Mouse (Mus musculus): Measurements from ENCODE around the gene Rbbp5. TPM values are rescaled to one million over a fixed set of nuclear protein-coding genes. Genes with fewer than 3 reads are reported as not detected.

Gene Rbbp5
- polyA plus RNA-seq, 1 experiment from 2014 or later, result 63.4 TPM

DNA sequence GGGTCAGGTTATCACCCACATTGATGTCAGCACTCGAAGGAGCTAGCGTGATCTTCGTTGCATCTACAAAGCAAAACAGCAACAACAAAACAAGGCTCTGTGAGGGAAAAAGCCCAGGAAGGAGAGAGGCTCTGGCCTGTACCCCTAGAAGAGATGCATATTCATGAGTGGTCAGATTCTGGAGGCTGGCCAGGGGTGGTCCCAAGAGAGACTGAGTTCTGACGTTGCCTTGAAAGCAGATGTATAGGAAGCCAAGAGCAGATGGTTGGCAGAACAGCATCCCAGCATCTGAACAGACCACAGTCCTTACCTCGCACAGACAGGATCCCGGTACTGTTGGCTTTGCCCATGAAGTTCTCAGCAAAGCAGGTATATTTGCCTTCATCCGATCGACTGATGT lies 45.9 kb downstream of the Rbbp5 start:
- no peak for ATAC-seq (ENCODE audit: insufficient number of reproducible peaks, insufficient read depth, low FRiP score, low TSS enrichment, low read depth)
- Histone ChIP-seq H3K27me3 (peaks cover 8% of the 10 kb centered on the region), H3K4me2 (no peak overlapping the region), H3K9me3 (no peaks in the 10 kb centered on the region), H3K27ac (no peak overlapping the region), H3K36me3 (no peaks in the 10 kb centered on the region), H3K4me3 (replicated peaks) (no peak overlapping the region), H3K9ac (replicated peaks) (no peak overlapping the region), H3K4me1 (replicated peaks) (peaks cover 20% of the 10 kb centered on the region)
- WGBS, result 81% methylated on average over 8 of the region's 8 CpGs

DNA sequence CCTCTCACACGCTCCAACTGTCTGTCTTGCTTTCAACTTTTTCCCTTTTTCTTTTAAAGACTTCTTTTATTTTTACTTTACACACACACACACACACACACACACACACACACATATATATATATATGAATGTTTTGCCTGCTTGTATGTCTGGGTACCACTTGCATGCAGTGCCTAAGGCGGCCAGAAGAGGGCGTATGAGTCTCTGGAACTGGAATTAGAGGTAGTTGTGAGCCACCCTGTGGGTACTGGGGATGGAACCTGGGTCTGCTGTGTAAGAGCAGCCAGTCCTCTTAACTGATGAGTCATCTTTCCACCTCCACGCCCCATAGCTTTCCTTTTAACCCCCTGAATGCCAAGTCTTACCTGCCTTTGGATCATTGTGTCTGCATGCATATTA lies 46.8 kb downstream of the Rbbp5 start:
- Histone ChIP-seq H3K27me3 (peaks cover 8% of the 10 kb centered on the region), H3K4me2 (no peak overlapping the region), H3K4me3 (replicated peaks) (no peak overlapping the region), H3K36me3 (no peaks in the 10 kb centered on the region), H3K9me3 (no peaks in the 10 kb centered on the region), H3K4me1 (replicated peaks) (peaks cover 20% of the 10 kb centered on the region), H3K9ac (replicated peaks) (no peak overlapping the region), H3K27ac (no peak overlapping the region)
- WGBS, result 31% methylated on average over 4 of the region's 4 CpGs
- no peak for ATAC-seq (ENCODE audit: insufficient number of reproducible peaks, insufficient read depth, low FRiP score, low TSS enrichment, low read depth)

DNA sequence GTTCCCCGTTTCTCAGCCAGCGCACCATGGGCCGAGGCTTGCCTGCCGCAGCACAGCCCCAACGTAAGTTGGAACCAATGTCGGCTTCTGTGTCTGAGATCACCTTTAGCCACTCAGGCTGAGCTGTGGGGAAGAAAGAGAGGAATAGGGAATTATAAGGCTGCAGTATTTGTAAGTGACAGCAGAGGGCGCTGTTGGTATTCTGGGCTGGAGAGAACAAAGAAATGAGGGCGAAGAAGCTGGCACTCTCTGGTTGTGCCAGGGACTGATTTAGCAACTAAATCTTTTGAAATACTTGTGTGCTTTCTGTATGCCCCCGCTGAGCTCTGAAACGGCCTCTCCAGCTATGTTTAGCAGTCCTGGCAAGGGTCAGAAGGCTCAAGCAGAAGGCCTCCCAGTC lies 48.7 kb downstream of the Rbbp5 start:
- Histone ChIP-seq H3K27ac (no peak overlapping the region), H3K9me3 (no peaks in the 10 kb centered on the region), H3K4me2 (no peak overlapping the region), H3K4me1 (replicated peaks) (peaks cover 29% of the 10 kb centered on the region), H3K9ac (replicated peaks) (peak overlapping the region; percentile 42; the same call in 1 of the 2 replicates), H3K27me3 (peaks cover 11% of the 10 kb centered on the region), H3K36me3 (no peaks in the 10 kb centered on the region), H3K4me3 (replicated peaks) (no peak overlapping the region)
- 7% methylated on average over 10 of the region's 10 CpGs for WGBS
- peak; percentile 52; the same call in 1 of the 2 replicates for ATAC-seq (ENCODE audit: insufficient number of reproducible peaks, insufficient read depth, low FRiP score, low TSS enrichment, low read depth)

DNA sequence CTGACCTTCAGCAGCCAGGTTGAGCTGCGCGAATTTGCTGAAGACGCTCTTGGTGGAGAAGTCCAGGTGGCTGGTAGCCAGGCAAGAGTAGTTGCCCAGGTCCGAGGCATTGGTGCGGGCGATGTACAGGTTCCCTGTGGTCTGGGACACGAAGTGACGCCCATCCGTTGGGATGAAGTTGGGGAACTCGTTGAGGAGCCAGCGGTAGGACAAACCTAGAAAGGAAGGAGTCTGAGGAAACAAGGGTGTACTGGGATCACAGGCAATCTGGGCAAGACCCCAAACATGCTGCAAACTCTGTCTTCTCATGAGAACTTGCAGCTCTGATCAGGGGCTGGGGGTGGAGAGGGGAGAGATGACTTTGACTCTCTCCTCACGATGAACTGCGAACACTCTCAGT lies 50.9 kb downstream of the Rbbp5 start:
- no peak for ATAC-seq (ENCODE audit: insufficient number of reproducible peaks, insufficient read depth, low FRiP score, low TSS enrichment, low read depth)
- no peaks in the 10 kb centered on the region for H3K36me3 ChIP-seq
- H3K9me3 ChIP-seq, result no peaks in the 10 kb centered on the region
- no peak overlapping the region for H3K27ac ChIP-seq
- H3K4me2 ChIP-seq, result no peak overlapping the region
- H3K4me3 ChIP-seq (replicated peaks), result no peak overlapping the region
- H3K9ac ChIP-seq (replicated peaks), result no peak overlapping the region
- WGBS, result 92% methylated on average over 13 of the region's 13 CpGs
- H3K4me1 ChIP-seq (replicated peaks), result peaks cover 39% of the 10 kb centered on the region
- H3K27me3 ChIP-seq, result peaks cover 24% of the 10 kb centered on the region

DNA sequence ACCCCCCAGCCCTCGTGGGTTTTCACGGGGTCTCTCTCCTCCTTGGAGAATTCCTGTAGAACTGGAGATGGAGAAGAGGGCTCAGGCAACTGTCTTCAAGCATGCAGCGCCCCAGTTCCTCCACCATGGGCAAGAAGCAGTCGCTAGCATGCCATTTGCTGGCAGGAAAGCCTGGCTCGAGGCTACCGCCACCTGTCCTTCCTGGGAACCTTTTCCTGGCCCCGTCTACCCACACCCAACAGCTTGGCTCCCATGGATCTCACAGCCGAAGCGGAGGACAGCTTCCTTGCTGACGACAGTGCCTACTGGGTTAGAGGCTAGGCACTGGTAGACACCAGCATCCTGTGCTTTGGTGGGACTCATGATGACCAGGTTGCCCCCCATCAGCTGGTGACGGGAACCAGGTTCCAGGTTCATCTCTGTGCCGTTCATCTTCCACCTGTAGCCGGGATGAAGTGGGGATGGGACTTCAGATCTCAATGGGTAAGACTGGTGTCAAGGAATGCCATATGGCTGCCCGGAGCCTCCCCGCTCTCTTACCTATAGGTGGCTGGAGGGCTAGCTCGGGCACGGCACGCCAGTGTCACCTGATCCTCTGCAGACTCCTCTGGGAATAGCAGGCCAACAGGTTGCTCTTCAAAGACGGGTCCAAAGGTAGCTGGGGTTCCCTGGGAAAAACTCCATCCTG lies 51.6 kb downstream of the Rbbp5 start:
- 87% methylated on average over 19 of the region's 19 CpGs for WGBS
- Histone ChIP-seq H3K4me2 (no peak overlapping the region), H3K4me1 (replicated peaks) (peaks cover 46% of the 10 kb centered on the region), H3K9me3 (no peaks in the 10 kb centered on the region), H3K27ac (no peak overlapping the region), H3K36me3 (no peaks in the 10 kb centered on the region), H3K27me3 (peaks cover 31% of the 10 kb centered on the region), H3K4me3 (replicated peaks) (no peak overlapping the region), H3K9ac (replicated peaks) (no peak overlapping the region)
- no peak for ATAC-seq (ENCODE audit: insufficient number of reproducible peaks, insufficient read depth, low FRiP score, low TSS enrichment, low read depth)

DNA sequence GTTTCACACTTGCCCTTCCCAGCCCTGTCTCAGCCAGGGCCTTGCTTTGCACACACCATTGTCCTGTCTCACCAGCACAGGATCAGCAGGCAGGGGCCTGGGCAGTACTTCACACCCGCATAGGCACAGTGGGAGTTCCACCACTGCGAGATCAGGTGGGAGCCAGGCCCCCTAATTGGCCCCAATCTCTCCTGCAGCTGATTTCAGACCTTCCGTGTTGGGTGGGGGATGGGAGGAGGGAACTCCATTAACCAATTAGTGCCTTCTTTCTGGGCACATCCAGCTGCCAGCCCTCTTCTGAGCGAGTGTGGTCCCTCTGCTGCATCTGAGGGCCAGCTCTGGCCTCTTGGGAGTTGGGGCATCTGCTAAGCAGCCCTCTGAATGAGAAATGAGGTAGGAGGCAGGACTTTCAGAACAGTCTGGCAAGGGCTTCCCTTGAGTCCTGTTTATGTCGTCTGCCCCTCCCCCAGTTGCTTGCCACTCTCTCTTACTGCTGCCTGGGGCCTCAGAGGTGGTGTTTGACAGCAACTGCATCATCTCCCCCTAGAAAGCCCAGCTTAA lies 53.5 kb downstream of the Rbbp5 start:
- peak overlapping the region; percentile 26 for H3K4me2 ChIP-seq
- H3K27me3 ChIP-seq, result peaks cover 41% of the 10 kb centered on the region
- peak; percentile 21; the same call in 1 of the 2 replicates for ATAC-seq (ENCODE audit: insufficient number of reproducible peaks, insufficient read depth, low FRiP score, low TSS enrichment, low read depth)
- no peaks in the 10 kb centered on the region for H3K9me3 ChIP-seq
- no peaks in the 10 kb centered on the region for H3K36me3 ChIP-seq
- no peak overlapping the region for H3K4me3 ChIP-seq (replicated peaks)
- peak overlapping the region; percentile 56 for H3K27ac ChIP-seq
- peaks cover 57% of the 10 kb centered on the region for H3K4me1 ChIP-seq (replicated peaks)
- peak overlapping the region; percentile 19; the same call in 1 of the 2 replicates for H3K9ac ChIP-seq (replicated peaks)
- 3% methylated on average over 5 of the region's 5 CpGs for WGBS

DNA sequence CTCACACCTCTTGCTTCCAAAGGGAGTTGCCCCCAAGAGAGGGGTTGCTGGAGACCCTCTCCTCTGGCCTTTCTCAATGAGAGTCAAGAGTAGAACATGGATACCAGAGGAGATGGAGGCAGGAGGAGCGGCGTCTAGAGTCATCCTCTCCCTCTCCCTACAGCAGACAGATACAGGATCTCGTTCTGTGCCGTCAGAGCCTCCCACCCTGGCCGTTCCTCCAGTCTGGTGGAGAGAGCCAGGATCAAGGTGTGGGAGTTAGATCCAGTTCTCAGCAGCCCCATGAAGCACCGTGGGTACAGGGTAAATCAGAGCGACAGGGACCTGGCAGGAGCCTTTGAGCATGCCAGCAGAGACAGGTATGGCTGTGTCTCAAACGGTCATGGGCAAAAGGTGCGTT lies 55.4 kb downstream of the Rbbp5 start:
- Histone ChIP-seq H3K27ac (no peak overlapping the region), H3K9me3 (no peaks in the 10 kb centered on the region), H3K36me3 (no peaks in the 10 kb centered on the region), H3K4me1 (replicated peaks) (peaks cover 44% of the 10 kb centered on the region), H3K27me3 (peaks cover 54% of the 10 kb centered on the region), H3K9ac (replicated peaks) (no peak overlapping the region), H3K4me2 (no peak overlapping the region), H3K4me3 (replicated peaks) (no peak overlapping the region)
- 50% methylated on average over 9 of the region's 9 CpGs for WGBS
- ATAC-seq (ENCODE audit: insufficient number of reproducible peaks, insufficient read depth, low FRiP score, low TSS enrichment, low read depth), result no peak

DNA sequence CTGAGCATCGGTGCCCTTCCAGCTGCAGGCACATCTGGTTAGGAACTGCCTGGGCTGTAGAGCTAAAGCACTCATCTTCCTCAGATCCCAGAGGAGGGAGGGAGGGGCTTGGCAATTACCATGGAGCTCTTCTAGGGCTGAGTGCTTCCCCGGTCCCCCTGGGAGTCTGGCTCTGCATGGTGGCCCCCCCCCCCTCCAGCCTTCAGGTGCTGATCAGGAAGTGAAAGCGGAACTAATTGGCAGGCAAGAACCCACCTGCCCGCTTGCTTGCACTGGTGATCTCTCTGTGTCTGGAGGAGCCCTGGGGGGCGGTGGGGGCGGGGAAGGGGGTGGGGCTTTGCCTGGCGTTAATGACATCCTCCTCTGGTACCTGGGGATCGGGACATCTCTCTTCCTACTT lies 56.7 kb downstream of the Rbbp5 start:
- ATAC-seq (ENCODE audit: insufficient number of reproducible peaks, insufficient read depth, low FRiP score, low TSS enrichment, low read depth), result no peak
- no peaks in the 10 kb centered on the region for H3K9me3 ChIP-seq
- H3K4me2 ChIP-seq, result peak overlapping the region; percentile 27
- no peak overlapping the region for H3K4me3 ChIP-seq (replicated peaks)
- no peaks in the 10 kb centered on the region for H3K36me3 ChIP-seq
- H3K27me3 ChIP-seq, result peaks cover 67% of the 10 kb centered on the region
- no peak overlapping the region for H3K27ac ChIP-seq
- H3K9ac ChIP-seq (replicated peaks), result no peak overlapping the region
- peaks cover 43% of the 10 kb centered on the region for H3K4me1 ChIP-seq (replicated peaks)
- 2% methylated on average over 8 of the region's 8 CpGs for WGBS

DNA sequence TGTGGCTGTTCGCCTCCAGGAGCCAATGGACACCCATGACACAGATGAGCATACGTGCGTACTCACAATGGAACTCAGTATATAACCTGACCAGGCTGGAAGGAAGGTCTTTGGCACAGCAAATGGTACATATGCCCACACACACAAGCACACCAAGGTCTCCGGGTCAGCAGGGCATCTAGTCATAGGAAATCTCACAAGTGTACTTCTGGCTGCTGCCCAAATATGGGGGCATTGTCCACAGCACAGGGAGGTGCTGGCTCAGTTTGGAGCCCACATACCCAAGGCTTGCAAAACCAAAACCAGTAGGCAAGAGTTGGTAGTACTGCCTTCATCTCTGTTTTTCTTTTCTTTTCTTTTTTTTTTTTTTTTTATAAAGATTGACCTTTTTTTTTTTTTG lies 58.4 kb downstream of the Rbbp5 start:
- Histone ChIP-seq H3K27ac (no peak overlapping the region), H3K9me3 (no peaks in the 10 kb centered on the region), H3K27me3 (peaks cover 81% of the 10 kb centered on the region), H3K4me1 (replicated peaks) (peaks cover 37% of the 10 kb centered on the region), H3K4me2 (no peak overlapping the region), H3K4me3 (replicated peaks) (no peak overlapping the region), H3K36me3 (no peaks in the 10 kb centered on the region), H3K9ac (replicated peaks) (no peak overlapping the region)
- no peak for ATAC-seq (ENCODE audit: insufficient number of reproducible peaks, insufficient read depth, low FRiP score, low TSS enrichment, low read depth)
- whole genome bisulfite sequencing, result 88% methylated on average over 4 of the region's 4 CpGs

DNA sequence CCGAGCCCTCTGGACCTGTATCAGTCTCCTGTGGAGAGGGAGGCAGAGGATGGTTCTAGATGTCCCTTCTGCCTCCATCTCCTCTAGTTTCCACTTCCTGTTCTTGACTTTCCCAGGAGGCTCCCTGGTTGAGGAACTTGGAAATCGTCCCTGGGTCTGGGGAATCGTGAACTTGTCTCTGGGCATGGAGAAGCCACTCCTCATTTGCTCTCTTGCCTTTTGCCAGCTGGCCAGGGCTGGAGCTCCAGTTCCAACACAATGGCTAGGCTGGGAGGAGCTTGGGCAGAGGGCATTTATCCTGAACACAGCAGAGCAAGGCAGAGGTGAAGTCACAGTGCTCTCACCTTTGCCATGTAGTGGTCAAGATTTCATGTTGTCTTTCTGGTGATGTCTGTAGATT lies 59.3 kb downstream of the Rbbp5 start:
- 83% methylated on average over 3 of the region's 3 CpGs for WGBS
- no peak overlapping the region for H3K9ac ChIP-seq (replicated peaks)
- ATAC-seq (ENCODE audit: insufficient number of reproducible peaks, insufficient read depth, low FRiP score, low TSS enrichment, low read depth), result no peak

DNA sequence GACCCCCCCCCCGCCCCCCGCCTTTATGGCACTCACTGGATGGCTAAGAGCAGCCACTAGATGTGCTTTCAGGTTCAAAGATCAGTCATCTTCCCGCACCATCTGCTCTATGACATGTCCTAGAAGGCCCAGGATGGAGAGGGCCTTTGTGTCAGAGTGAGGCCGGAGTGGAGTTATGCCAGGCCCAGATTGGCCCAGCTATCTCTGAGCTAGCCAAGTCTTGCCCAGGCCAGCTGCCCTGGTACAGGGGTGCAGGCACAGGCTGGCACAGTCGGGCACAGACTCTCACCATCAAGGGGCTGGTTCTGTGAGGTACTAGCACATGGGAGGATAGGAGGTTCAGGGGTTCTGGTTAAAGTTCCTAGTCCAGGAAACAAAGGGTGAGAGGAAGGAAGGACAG lies 60.6 kb downstream of the Rbbp5 start:
- no peak for ATAC-seq (ENCODE audit: insufficient number of reproducible peaks, insufficient read depth, low FRiP score, low TSS enrichment, low read depth)
- peaks cover 43% of the 10 kb centered on the region for H3K4me1 ChIP-seq (replicated peaks)
- WGBS, result 87% methylated on average over 5 of the region's 5 CpGs

More for the DNA sequence above, 59.3 kb downstream of the Rbbp5 start:
- no peak overlapping the region for H3K27ac ChIP-seq
- H3K27me3 ChIP-seq, result peaks cover 90% of the 10 kb centered on the region
- no peak overlapping the region for H3K4me3 ChIP-seq (replicated peaks)
- H3K36me3 ChIP-seq, result no peaks in the 10 kb centered on the region
- H3K4me1 ChIP-seq (replicated peaks), result peaks cover 37% of the 10 kb centered on the region
- H3K4me2 ChIP-seq, result no peak overlapping the region
- H3K9me3 ChIP-seq, result no peaks in the 10 kb centered on the region

DNA sequence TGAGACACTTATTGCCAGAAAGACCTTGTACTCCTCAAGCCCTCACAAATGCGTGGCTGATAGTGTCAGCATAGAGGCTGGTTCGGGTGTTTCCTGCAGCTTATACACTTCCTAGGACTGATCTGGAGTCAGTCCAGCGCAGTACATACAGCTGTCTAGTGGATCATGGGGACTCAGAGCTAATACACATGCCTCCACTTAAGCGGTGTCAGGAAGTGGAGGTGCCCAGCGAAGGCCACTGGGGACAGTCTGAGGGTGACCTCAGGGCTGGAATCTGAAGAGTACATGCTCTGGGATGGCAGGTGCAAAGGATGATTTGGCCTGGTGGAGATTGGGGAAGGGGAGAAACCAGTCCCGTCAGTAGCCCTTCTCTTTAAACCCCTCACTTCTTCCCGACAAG lies 63.5 kb downstream of the Rbbp5 start:
- Histone ChIP-seq H3K4me1 (replicated peaks) (peaks cover 27% of the 10 kb centered on the region), H3K27me3 (peaks cover 94% of the 10 kb centered on the region), H3K36me3 (no peaks in the 10 kb centered on the region), H3K9ac (replicated peaks) (no peak overlapping the region), H3K9me3 (no peaks in the 10 kb centered on the region), H3K4me2 (0 out of 2 replicates have a peak overlapping the region, but pooled peaks have one; percentile 18), H3K27ac (no peak overlapping the region), H3K4me3 (replicated peaks) (no peak overlapping the region)
- no peak for ATAC-seq (ENCODE audit: insufficient number of reproducible peaks, insufficient read depth, low FRiP score, low TSS enrichment, low read depth)
- WGBS, result 49% methylated on average over 7 of the region's 7 CpGs

More for the DNA sequence above, 60.6 kb downstream of the Rbbp5 start:
- no peak overlapping the region for H3K4me3 ChIP-seq (replicated peaks)
- no peaks in the 10 kb centered on the region for H3K36me3 ChIP-seq
- H3K4me2 ChIP-seq, result no peak overlapping the region
- H3K27ac ChIP-seq, result no peak overlapping the region
- peaks cover 92% of the 10 kb centered on the region for H3K27me3 ChIP-seq
- H3K9me3 ChIP-seq, result no peaks in the 10 kb centered on the region
- no peak overlapping the region for H3K9ac ChIP-seq (replicated peaks)

All from limb, embryonic 12.5 days (tissue).